Mouse (Mus musculus): ENCODE results near the gene Pdgfra. TPM values are rescaled to one million over a fixed set of nuclear protein-coding genes. Genes with fewer than 3 reads are reported as not detected.

Gene Pdgfra
- polyA plus RNA-seq, 1 experiment from 2014 or later = 24.0 TPM

GRCm38 (mm10) chr5:75184112-75184511 is 32.0 kb downstream of the Pdgfra start:
- H3K27ac ChIP-seq (ENCODE audit: low read depth, low read length) = no peak overlapping the region
- H3K4me2 ChIP-seq (ENCODE audit: low read depth, low read length, severe bottlenecking) = no peak overlapping the region
- H3K27me3 ChIP-seq (ENCODE audit: control insufficient read depth, insufficient read depth, low read length) = no peaks in the 10 kb centered on the region
- H3K4me1 ChIP-seq (replicated peaks; ENCODE audit: control insufficient read depth, insufficient read depth, low read length) = no peaks in the 10 kb centered on the region
- H3K36me3 ChIP-seq (ENCODE audit: control insufficient read depth, insufficient read depth, low read length) = no peaks in the 10 kb centered on the region
- no peaks in the 10 kb centered on the region for H3K9me3 ChIP-seq (ENCODE audit: control insufficient read depth, low read length)
- no peak overlapping the region for H3K9ac ChIP-seq (ENCODE audit: low read length)
- DNase-seq (ENCODE audit: low spot score) (no peak), ATAC-seq (replicated peaks; ENCODE audit: low FRiP score) (no peak)
- WGBS = 94% methylated on average over 5 of the region's 5 CpGs
- no peak overlapping the region for H3K4me3 ChIP-seq (ENCODE audit: low read depth, low read length)

- Histone ChIP-seq H3K9me3 (ENCODE audit: control insufficient read depth, low read length) (no peaks in the 10 kb centered on the region), H3K4me3 (ENCODE audit: low read depth, low read length) (no peak overlapping the region), H3K4me2 (ENCODE audit: low read depth, low read length, severe bottlenecking) (no peak overlapping the region), H3K27ac (ENCODE audit: low read depth, low read length) (no peak overlapping the region), H3K4me1 (replicated peaks; ENCODE audit: control insufficient read depth, insufficient read depth, low read length) (no peaks in the 10 kb centered on the region), H3K36me3 (ENCODE audit: control insufficient read depth, insufficient read depth, low read length) (no peaks in the 10 kb centered on the region), H3K9ac (ENCODE audit: low read length) (no peak overlapping the region), H3K27me3 (ENCODE audit: control insufficient read depth, insufficient read depth, low read length) (no peaks in the 10 kb centered on the region)
- 93% methylated on average over 7 of the region's 7 CpGs for WGBS
- no peak for ATAC-seq (replicated peaks; ENCODE audit: low FRiP score)
- no peak for DNase-seq (ENCODE audit: low spot score)
Measured at GRCm38 (mm10) chr5:75184693-75185235, 32.7 kb downstream of the Pdgfra start.

GRCm38 (mm10) chr5:75185584-75185983 is 33.5 kb downstream of the Pdgfra start:
- Histone ChIP-seq H3K9ac (ENCODE audit: low read length) (no peak overlapping the region), H3K36me3 (ENCODE audit: control insufficient read depth, insufficient read depth, low read length) (no peaks in the 10 kb centered on the region), H3K9me3 (ENCODE audit: control insufficient read depth, low read length) (no peaks in the 10 kb centered on the region), H3K4me2 (ENCODE audit: low read depth, low read length, severe bottlenecking) (no peak overlapping the region), H3K27ac (ENCODE audit: low read depth, low read length) (no peak overlapping the region), H3K27me3 (ENCODE audit: control insufficient read depth, insufficient read depth, low read length) (no peaks in the 10 kb centered on the region), H3K4me1 (replicated peaks; ENCODE audit: control insufficient read depth, insufficient read depth, low read length) (no peaks in the 10 kb centered on the region), H3K4me3 (ENCODE audit: low read depth, low read length) (no peak overlapping the region)
- no peak for DNase-seq (ENCODE audit: low spot score)
- 79% methylated on average over 7 of the region's 7 CpGs for WGBS
- ATAC-seq (replicated peaks; ENCODE audit: low FRiP score) = no peak

GRCm38 (mm10) chr5:75189319-75189987 is 37.4 kb downstream of the Pdgfra start:
- ATAC-seq (replicated peaks; ENCODE audit: low FRiP score) (no peak), DNase-seq (ENCODE audit: low spot score) (no peak)
- Histone ChIP-seq H3K36me3 (ENCODE audit: control insufficient read depth, insufficient read depth, low read length) (no peaks in the 10 kb centered on the region), H3K4me1 (replicated peaks; ENCODE audit: control insufficient read depth, insufficient read depth, low read length) (no peaks in the 10 kb centered on the region), H3K4me2 (ENCODE audit: low read depth, low read length, severe bottlenecking) (no peak overlapping the region), H3K9ac (ENCODE audit: low read length) (no peak overlapping the region), H3K4me3 (ENCODE audit: low read depth, low read length) (no peak overlapping the region), H3K27ac (ENCODE audit: low read depth, low read length) (no peak overlapping the region), H3K9me3 (ENCODE audit: control insufficient read depth, low read length) (no peaks in the 10 kb centered on the region), H3K27me3 (ENCODE audit: control insufficient read depth, insufficient read depth, low read length) (no peaks in the 10 kb centered on the region)
- WGBS = 89% methylated on average over 15 of the region's 15 CpGs

DNA sequence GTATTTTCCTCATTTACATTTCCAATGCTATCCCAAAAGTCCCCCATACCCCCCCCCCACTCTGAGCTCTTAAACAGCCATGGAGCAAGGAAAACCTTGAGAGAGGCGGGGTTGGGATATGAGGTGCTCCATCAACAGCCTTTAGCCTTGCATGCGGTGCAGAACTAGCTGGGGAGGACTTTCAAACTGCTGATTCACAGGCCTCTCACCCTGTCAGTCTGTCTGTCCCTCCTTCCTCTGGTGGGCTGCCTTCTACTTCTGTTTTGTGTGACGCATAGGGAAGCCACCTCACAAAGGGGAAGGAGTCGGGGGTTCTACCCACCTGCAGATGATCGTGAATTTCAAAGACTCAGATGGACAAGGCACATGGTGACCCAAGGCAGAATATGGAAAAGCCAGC is 41.0 kb downstream of the Pdgfra start:
- Histone ChIP-seq H3K4me1 (replicated peaks; ENCODE audit: control insufficient read depth, insufficient read depth, low read length) (no peaks in the 10 kb centered on the region), H3K27me3 (ENCODE audit: control insufficient read depth, insufficient read depth, low read length) (no peaks in the 10 kb centered on the region), H3K27ac (ENCODE audit: low read depth, low read length) (no peak overlapping the region), H3K9me3 (ENCODE audit: control insufficient read depth, low read length) (no peaks in the 10 kb centered on the region), H3K4me2 (ENCODE audit: low read depth, low read length, severe bottlenecking) (no peak overlapping the region), H3K36me3 (ENCODE audit: control insufficient read depth, insufficient read depth, low read length) (no peaks in the 10 kb centered on the region), H3K9ac (ENCODE audit: low read length) (no peak overlapping the region), H3K4me3 (ENCODE audit: low read depth, low read length) (no peak overlapping the region)
- DNase-seq (ENCODE audit: low spot score) (no peak), ATAC-seq (replicated peaks; ENCODE audit: low FRiP score) (no peak)
- 93% methylated on average over 5 of the region's 5 CpGs for WGBS

DNA sequence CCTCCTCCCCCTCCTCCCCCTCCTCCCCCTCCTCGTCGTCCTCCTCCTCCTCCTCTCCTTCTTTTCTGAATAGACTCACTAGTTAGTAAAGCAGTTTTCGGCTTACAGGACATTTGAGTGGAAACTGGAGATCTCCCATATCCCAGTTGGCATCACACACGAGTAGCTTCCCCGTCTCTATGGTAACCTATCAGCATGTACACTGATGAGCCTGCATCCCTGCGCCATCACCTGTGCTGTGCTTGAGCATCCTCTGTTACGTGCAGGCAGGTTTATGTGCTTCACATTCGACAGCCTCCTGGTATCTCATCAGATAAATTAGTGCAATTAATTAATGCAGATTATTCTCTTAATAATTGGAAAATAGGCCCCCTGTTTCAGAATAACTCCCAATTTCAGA is 46.3 kb downstream of the Pdgfra start:
- H3K36me3 ChIP-seq (ENCODE audit: control insufficient read depth, insufficient read depth, low read length) = no peaks in the 10 kb centered on the region
- no peaks in the 10 kb centered on the region for H3K9me3 ChIP-seq (ENCODE audit: control insufficient read depth, low read length)
- H3K4me3 ChIP-seq (ENCODE audit: low read depth, low read length) = no peak overlapping the region
- DNase-seq (ENCODE audit: low spot score) (peak; percentile 35), ATAC-seq (replicated peaks; ENCODE audit: low FRiP score) (no peak)
- H3K9ac ChIP-seq (ENCODE audit: low read length) = no peak overlapping the region
- no peaks in the 10 kb centered on the region for H3K27me3 ChIP-seq (ENCODE audit: control insufficient read depth, insufficient read depth, low read length)
- H3K27ac ChIP-seq (ENCODE audit: low read depth, low read length) = no peak overlapping the region
- no peaks in the 10 kb centered on the region for H3K4me1 ChIP-seq (replicated peaks; ENCODE audit: control insufficient read depth, insufficient read depth, low read length)
- WGBS = 80% methylated on average over 8 of the region's 8 CpGs
- no peak overlapping the region for H3K4me2 ChIP-seq (ENCODE audit: low read depth, low read length, severe bottlenecking)

DNA sequence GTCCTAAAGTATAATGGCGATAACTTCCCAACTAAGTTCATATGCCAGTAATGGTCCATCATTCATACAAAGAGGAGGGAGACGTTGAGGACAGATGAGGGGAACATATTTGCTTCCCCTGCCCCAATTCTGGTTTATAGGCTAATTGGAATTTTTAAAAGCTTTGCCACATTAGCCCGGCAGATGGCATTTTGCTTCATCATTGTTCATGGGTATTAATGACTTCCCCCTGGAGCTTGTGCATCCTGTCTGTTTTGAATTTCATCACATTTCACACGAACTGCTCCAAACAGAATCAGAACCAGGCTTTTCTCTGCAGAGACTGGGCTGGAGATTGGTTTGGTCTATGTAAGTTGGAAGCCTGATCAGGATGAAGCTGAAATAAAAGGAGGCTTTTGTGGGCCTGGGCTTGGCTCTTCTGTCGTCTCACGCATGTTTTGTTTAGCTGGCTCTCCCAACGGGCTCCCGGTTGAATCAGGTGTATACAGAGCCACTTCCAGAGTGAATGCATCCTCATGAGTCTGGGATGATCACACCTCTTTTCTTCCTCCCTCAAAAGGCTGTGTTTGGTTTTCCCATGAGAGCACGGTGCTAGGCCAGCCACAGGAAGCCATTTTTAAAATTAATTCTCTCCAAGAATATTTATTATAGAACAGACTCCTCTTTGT is 47.7 kb downstream of the Pdgfra start:
- 78% methylated on average over 9 of the region's 9 CpGs for whole genome bisulfite sequencing
- no peak for ATAC-seq (replicated peaks; ENCODE audit: low FRiP score)
- Histone ChIP-seq H3K36me3 (ENCODE audit: control insufficient read depth, insufficient read depth, low read length) (no peaks in the 10 kb centered on the region), H3K9me3 (ENCODE audit: control insufficient read depth, low read length) (no peaks in the 10 kb centered on the region), H3K4me3 (ENCODE audit: low read depth, low read length) (no peak overlapping the region), H3K27ac (ENCODE audit: low read depth, low read length) (no peak overlapping the region), H3K9ac (ENCODE audit: low read length) (no peak overlapping the region), H3K27me3 (ENCODE audit: control insufficient read depth, insufficient read depth, low read length) (no peaks in the 10 kb centered on the region), H3K4me1 (replicated peaks; ENCODE audit: control insufficient read depth, insufficient read depth, low read length) (no peaks in the 10 kb centered on the region), H3K4me2 (ENCODE audit: low read depth, low read length, severe bottlenecking) (no peak overlapping the region)
- DNase-seq (ENCODE audit: low spot score) = peak; percentile 45

DNA sequence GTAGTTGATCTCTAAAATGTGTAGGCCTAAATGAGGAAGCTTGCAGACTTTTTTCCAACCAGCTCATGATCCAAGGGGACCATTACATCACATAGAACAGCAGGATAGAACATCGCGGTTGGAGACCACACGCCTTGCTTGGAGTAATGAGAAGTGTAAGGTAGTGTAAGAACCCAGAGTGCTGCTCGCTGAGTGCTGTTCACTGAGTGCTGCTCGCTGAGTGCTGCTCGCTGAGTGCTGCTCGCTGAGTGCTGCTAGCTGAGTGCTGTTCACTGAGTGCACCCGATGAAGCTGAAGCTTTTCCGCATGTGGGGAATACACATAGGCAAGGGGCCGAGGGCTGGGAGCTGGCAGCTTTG is 48.3 kb downstream of the Pdgfra start:
- Histone ChIP-seq H3K9me3 (ENCODE audit: control insufficient read depth, low read length) (no peaks in the 10 kb centered on the region), H3K4me2 (ENCODE audit: low read depth, low read length, severe bottlenecking) (no peak overlapping the region), H3K4me3 (ENCODE audit: low read depth, low read length) (no peak overlapping the region), H3K9ac (ENCODE audit: low read length) (no peak overlapping the region), H3K4me1 (replicated peaks; ENCODE audit: control insufficient read depth, insufficient read depth, low read length) (no peaks in the 10 kb centered on the region), H3K36me3 (ENCODE audit: control insufficient read depth, insufficient read depth, low read length) (no peaks in the 10 kb centered on the region), H3K27ac (ENCODE audit: low read depth, low read length) (no peak overlapping the region), H3K27me3 (ENCODE audit: control insufficient read depth, insufficient read depth, low read length) (no peaks in the 10 kb centered on the region)
- WGBS = 97% methylated on average over 10 of the region's 10 CpGs
- DNase-seq (ENCODE audit: low spot score) (peak; percentile 48), ATAC-seq (replicated peaks; ENCODE audit: low FRiP score) (no peak)

- ATAC-seq (replicated peaks; ENCODE audit: low FRiP score) (no peak), DNase-seq (ENCODE audit: low spot score) (no peak)
- WGBS = 82% methylated on average over 3 of the region's 3 CpGs
- Histone ChIP-seq H3K4me3 (ENCODE audit: low read depth, low read length) (no peak overlapping the region), H3K36me3 (ENCODE audit: control insufficient read depth, insufficient read depth, low read length) (no peaks in the 10 kb centered on the region), H3K27me3 (ENCODE audit: control insufficient read depth, insufficient read depth, low read length) (no peaks in the 10 kb centered on the region), H3K27ac (ENCODE audit: low read depth, low read length) (no peak overlapping the region), H3K9ac (ENCODE audit: low read length) (no peak overlapping the region), H3K4me1 (replicated peaks; ENCODE audit: control insufficient read depth, insufficient read depth, low read length) (no peaks in the 10 kb centered on the region), H3K4me2 (ENCODE audit: low read depth, low read length, severe bottlenecking) (no peak overlapping the region), H3K9me3 (ENCODE audit: control insufficient read depth, low read length) (no peaks in the 10 kb centered on the region)
Measured at GRCm38 (mm10) chr5:75207905-75208304, 55.8 kb downstream of the Pdgfra start.

All from forebrain, embryonic 11.5 days (tissue).